Mouse (Mus musculus) intestine, embryonic 16.5 days (tissue): ENCODE data around the gene Dgki. TPM values are rescaled to one million over a fixed set of nuclear protein-coding genes. Genes with fewer than 3 reads are reported as not detected.

Source experiments
- ATAC-seq: fragments of 200-750 bp; cut with Nextera tagmentation; 2 replicates; pipeline ENCODE4 v1.8.0; 2017; ENCODE audit warnings: moderate TSS enrichment, moderate library complexity
- H3K27ac ChIP-seq: fragments of 300-500 bp; sonication (generic); 2 replicates; pipeline ENCODE4 v1.5.1; 2014; ENCODE audit warnings: mild to moderate bottlenecking, low read length
- H3K27me3 ChIP-seq: fragments of 300-500 bp; sonication (generic); replicated peaks from 2 replicates; pipeline ENCODE4 v1.6.1; 2014; ENCODE audit warnings: low read length, control low read depth, mixed read lengths; ENCODE audit not compliant: control insufficient read depth, insufficient read depth
- H3K36me3 ChIP-seq: fragments of 300-500 bp; sonication (generic); 2 replicates; pipeline ENCODE4 v1.6.1; 2014; ENCODE audit warnings: low read length, control low read depth; ENCODE audit not compliant: control insufficient read depth, insufficient read depth
- H3K4me1 ChIP-seq: fragments of 300-500 bp; sonication (generic); 2 replicates; pipeline ENCODE4 v1.6.1; 2014; ENCODE audit warnings: low read length, control low read depth, mixed read lengths; ENCODE audit not compliant: control insufficient read depth, insufficient read depth
- H3K4me2 ChIP-seq: fragments of 300-500 bp; sonication (generic); 2 replicates; pipeline ENCODE4 v1.6.1; 2014; ENCODE audit warnings: low read depth, low read length, control low read depth
- H3K4me3 ChIP-seq: fragments of 300-500 bp; sonication (generic); 2 replicates; pipeline ENCODE4 v1.5.1; 2014; ENCODE audit warnings: mild to moderate bottlenecking, low read length
- H3K9ac ChIP-seq: fragments of 300-500 bp; sonication (generic); 2 replicates; pipeline ENCODE4 v1.6.1; 2014; ENCODE audit warnings: low read depth, low read length
- H3K9me3 ChIP-seq: fragments of 300-500 bp; sonication (generic); 2 replicates; pipeline ENCODE4 v1.6.1; 2016; ENCODE audit warnings: low read length, control low read depth; ENCODE audit not compliant: control insufficient read depth
- WGBS: fragments of 180-500 bp; shearing (Covaris S2); extraction: QIAGEN DNeasy Blood & Tissue Kit; methylation state at CpG from one replicate; pipeline ENCODE4 v1.1.7; 2014; 5-methylcytosine and 5-hydroxymethylcytosine counted together
- polyA plus RNA-seq: library from polyadenylated mRNA; unstranded; fragments of >200 nt; fragmentation: Nextera tagmentation; extraction: Ambion mirVana; gene quantifications from 2 replicates; pipeline ENCODE4 v1.2.1, GENCODE M21; 2015

Gene Dgki
- polyA plus RNA-seq, 1 experiment from 2014 or later, result 0.38 TPM

DNA sequence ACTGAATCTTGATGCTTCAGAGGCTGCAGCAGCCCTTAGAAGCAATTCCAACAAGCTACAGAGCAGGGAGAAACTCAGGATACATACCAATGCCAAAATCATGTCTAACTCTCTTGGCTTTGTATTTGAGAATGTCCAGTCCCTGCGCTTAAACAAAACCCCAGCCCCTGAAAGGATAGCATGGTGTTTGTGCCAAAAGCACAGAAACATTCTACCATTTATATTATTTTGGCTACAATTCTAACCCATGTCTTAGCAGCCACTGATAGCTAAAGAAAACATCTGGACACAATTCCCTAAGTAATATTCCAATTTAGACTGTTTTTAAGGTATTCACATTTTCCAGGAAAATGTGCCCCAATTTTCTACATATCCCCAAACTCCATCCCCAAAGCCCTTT, 269.0 kb downstream of the Dgki start:
- Histone ChIP-seq H3K4me2 (no peak overlapping the region), H3K27ac (peak overlapping the region; percentile 46; the same call in 1 of the 2 replicates), H3K4me1 (no peaks in the 10 kb centered on the region), H3K9ac (no peak overlapping the region), H3K27me3 (no peaks in the 10 kb centered on the region), H3K4me3 (no peak overlapping the region), H3K9me3 (no peaks in the 10 kb centered on the region), H3K36me3 (no peaks in the 10 kb centered on the region)
- 64% methylated on average over 1 of the region's 1 CpGs for WGBS
- ATAC-seq, result peak; percentile 68; the same call in 1 of the 2 replicates

DNA sequence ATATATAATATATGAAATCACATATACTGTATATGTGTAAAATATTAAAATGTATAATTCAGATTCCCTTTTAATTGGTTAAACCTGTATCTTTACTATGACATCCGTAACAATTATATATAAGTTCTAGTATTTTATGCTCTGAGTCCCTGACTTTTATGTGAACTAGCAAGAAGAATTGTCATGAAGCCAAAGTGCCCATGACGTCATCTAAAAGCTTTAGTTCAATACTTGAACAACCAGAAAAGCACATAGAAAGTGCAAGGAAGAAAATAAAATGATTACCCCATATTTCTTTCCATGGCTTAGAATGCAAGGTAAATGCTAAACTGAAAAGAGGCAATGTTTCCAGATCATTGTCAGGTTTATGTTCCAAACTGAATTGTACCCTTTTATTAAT, 269.6 kb downstream of the Dgki start:
- WGBS, result 70% methylated on average over 2 of the region's 2 CpGs
- no peak for ATAC-seq
- no peaks in the 10 kb centered on the region for H3K9me3 ChIP-seq
- H3K4me2 ChIP-seq, result no peak overlapping the region
- H3K27ac ChIP-seq, result no peak overlapping the region
- no peak overlapping the region for H3K4me3 ChIP-seq
- H3K4me1 ChIP-seq, result no peaks in the 10 kb centered on the region
- no peak overlapping the region for H3K9ac ChIP-seq
- H3K27me3 ChIP-seq, result no peaks in the 10 kb centered on the region
- H3K36me3 ChIP-seq, result no peaks in the 10 kb centered on the region

DNA sequence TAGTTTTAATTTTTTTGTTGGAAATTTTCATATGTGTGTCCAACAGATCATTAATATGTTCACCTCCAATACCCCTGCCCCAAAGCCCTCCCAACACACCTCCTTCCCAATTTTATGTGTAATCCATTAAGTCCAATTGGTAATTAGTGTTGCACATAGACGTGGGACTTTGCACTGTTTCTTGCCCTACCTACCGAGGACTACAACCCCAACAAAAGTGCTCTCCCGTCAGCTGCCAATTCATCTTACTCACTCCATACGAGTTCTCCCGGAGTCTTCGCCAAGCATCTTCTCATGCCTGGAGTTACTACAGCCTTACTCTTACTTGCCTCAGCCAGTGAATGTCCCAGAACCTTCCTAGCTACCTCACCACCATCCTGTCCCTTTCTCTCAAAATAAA, 271.1 kb downstream of the Dgki start:
- no peak overlapping the region for H3K9ac ChIP-seq
- H3K27me3 ChIP-seq, result no peaks in the 10 kb centered on the region
- WGBS, result 82% methylated on average over 6 of the region's 6 CpGs
- H3K4me1 ChIP-seq, result no peaks in the 10 kb centered on the region
- ATAC-seq, result no peak
- no peak overlapping the region for H3K4me2 ChIP-seq
- H3K36me3 ChIP-seq, result no peaks in the 10 kb centered on the region
- H3K4me3 ChIP-seq, result no peak overlapping the region
- H3K27ac ChIP-seq, result no peak overlapping the region
- no peaks in the 10 kb centered on the region for H3K9me3 ChIP-seq

DNA sequence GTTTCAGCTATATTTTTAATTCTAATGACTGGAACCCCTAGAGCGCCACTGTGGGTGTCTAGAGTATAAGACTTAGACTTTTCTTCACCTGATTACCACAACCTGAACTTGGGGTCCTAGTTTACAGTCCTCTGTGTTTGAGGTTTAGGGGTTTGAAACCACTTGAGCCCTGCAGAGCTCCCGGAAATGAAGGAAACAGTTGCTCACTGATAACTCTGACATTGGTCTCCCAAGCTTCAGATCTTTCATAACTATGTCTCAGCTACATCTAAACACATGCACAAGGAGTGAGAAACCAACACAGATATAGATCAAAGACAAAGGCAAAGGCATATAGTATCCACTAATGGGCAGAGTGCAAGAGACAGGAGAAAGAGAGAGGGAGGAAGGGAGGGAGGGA, 271.7 kb downstream of the Dgki start:
- ATAC-seq, result no peak
- H3K27ac ChIP-seq, result no peak overlapping the region
- H3K36me3 ChIP-seq, result no peaks in the 10 kb centered on the region
- no peaks in the 10 kb centered on the region for H3K27me3 ChIP-seq
- H3K9ac ChIP-seq, result no peak overlapping the region
- H3K4me1 ChIP-seq, result no peaks in the 10 kb centered on the region
- 97% methylated on average over 2 of the region's 2 CpGs for WGBS
- no peak overlapping the region for H3K4me2 ChIP-seq
- H3K4me3 ChIP-seq, result no peak overlapping the region
- no peaks in the 10 kb centered on the region for H3K9me3 ChIP-seq

DNA sequence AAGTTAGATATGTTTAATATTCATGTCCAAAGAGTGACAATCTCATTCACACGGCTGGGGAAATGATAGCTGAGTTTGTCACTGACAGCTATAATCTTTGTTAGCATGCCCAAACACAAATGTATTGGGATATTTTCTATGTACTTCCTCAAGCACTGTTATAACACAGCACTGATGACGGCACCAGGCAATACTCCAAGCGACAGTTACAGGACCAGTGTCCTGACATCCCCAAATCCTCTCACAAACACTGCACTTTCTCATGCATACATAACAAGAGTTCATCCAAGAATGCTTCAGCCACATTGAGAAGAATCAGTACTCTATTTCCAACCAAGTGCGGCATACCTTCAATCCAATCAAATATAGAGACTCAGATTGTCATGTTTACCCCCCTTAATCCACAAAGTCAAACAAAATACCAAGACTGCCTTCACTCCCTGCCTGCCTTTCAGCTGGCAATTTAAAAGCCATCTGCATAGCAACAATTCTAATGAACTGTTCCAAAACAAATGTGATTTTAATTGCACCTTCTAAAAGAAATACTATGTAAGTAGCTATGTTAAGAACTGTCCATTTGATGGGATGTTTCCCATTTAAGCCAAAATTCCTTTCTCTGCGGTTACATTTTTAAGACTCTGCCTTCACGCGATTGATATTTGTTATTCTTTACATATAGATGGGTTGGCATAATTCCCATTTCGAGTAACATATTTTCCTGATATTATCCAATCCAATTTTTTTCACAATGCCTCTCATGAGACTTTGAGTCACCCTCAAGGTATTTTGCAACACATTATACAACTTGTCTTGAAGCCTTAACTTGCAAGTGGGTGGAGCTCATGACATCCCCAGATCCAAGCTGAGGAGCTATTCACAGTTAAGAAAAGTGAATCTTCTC, 273.4 kb downstream of the Dgki start:
- H3K27me3 ChIP-seq, result no peaks in the 10 kb centered on the region
- H3K9ac ChIP-seq, result no peak overlapping the region
- H3K27ac ChIP-seq, result peak overlapping the region; percentile 70
- H3K4me1 ChIP-seq, result no peaks in the 10 kb centered on the region
- 0 out of 2 replicates have a peak, but pooled peaks have one; percentile 23 for ATAC-seq
- no peak overlapping the region for H3K4me2 ChIP-seq
- no peak overlapping the region for H3K4me3 ChIP-seq
- no peaks in the 10 kb centered on the region for H3K9me3 ChIP-seq
- WGBS, result 53% methylated on average over 8 of the region's 8 CpGs
- H3K36me3 ChIP-seq, result no peaks in the 10 kb centered on the region

DNA sequence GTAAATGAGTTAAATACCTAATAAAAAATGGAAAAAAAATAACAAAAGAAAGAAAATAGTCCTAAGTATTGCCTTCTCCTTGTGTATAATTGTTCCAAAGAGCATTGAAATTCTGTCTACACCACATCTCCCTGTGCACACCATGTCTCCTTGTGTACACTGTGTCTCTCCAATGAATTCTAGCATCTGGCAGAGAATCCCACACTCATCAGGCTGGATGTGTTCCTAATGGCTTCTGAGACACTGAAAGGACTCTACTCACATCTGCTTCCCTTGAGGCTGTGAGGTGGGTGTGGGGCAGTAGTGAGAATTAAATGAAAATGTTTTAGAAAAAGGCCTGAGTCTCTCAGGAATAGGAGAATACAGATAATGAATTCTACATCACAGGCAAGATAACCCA, 283.9 kb downstream of the Dgki start:
- no peak overlapping the region for H3K4me3 ChIP-seq
- no peak for ATAC-seq
- H3K4me1 ChIP-seq, result 0 out of 2 replicates have a peak, but pooled peaks cover 2% of the 10 kb centered on the region

DNA sequence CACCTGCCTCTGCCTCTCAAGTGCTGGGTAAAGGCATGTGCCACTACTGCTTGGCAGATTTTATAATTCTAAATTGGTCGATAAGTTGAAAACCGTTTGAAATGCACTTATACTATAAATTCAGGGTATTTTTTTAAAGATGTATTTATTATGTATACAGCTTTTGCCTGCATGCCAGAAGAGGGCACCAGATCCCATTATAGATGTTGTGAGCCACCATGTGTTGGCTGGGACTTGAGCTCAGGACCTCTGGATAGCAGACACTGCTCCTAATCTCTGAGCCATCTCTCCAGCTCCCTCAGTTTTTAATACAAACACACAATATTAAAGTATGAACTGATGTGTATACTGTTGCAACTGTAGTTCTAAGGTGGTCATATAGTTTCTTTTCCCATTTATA, 288.4 kb downstream of the Dgki start:
- no peak overlapping the region for H3K4me3 ChIP-seq
- no peaks in the 10 kb centered on the region for H3K27me3 ChIP-seq
- WGBS, result 80% methylated on average over 2 of the region's 2 CpGs
- H3K4me1 ChIP-seq, result 0 out of 2 replicates have a peak, but pooled peaks cover 2% of the 10 kb centered on the region
- H3K27ac ChIP-seq, result no peak overlapping the region
- no peak overlapping the region for H3K9ac ChIP-seq
- no peaks in the 10 kb centered on the region for H3K36me3 ChIP-seq
- H3K9me3 ChIP-seq, result no peaks in the 10 kb centered on the region
- no peak overlapping the region for H3K4me2 ChIP-seq
- ATAC-seq, result no peak

More for the DNA sequence above, 283.9 kb downstream of the Dgki start:
- H3K27me3 ChIP-seq, result no peaks in the 10 kb centered on the region
- H3K4me2 ChIP-seq, result no peak overlapping the region
- H3K9me3 ChIP-seq, result no peaks in the 10 kb centered on the region
- no peak overlapping the region for H3K9ac ChIP-seq
- 0 out of 2 replicates have a peak overlapping the region, but pooled peaks have one; percentile 15 for H3K27ac ChIP-seq
- H3K36me3 ChIP-seq, result no peaks in the 10 kb centered on the region

DNA sequence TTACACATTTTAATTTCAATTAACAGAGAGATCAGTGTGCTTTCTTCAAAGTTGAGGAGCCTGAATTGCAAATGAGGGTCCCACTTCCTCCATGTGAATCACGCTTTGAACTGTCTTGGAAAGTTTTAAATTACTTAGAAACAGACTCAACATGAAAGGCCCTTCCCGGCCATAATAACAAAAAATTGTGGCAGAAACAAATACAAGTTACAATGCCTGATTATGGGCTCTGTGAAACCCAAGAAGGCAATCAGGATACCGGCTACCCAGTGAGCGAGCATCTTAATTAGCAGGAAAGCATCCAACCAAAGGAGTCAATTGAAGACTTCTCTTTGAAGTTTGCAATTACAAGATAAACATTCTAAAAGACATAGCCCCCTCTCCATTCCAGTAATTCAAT, 292.4 kb downstream of the Dgki start:
- Histone ChIP-seq H3K4me2 (no peak overlapping the region), H3K9me3 (no peaks in the 10 kb centered on the region), H3K27me3 (no peaks in the 10 kb centered on the region), H3K9ac (no peak overlapping the region), H3K27ac (no peak overlapping the region), H3K4me3 (no peak overlapping the region), H3K36me3 (no peaks in the 10 kb centered on the region), H3K4me1 (no peaks in the 10 kb centered on the region)
- ATAC-seq, result no peak
- WGBS, result 51% methylated on average over 4 of the region's 4 CpGs

DNA sequence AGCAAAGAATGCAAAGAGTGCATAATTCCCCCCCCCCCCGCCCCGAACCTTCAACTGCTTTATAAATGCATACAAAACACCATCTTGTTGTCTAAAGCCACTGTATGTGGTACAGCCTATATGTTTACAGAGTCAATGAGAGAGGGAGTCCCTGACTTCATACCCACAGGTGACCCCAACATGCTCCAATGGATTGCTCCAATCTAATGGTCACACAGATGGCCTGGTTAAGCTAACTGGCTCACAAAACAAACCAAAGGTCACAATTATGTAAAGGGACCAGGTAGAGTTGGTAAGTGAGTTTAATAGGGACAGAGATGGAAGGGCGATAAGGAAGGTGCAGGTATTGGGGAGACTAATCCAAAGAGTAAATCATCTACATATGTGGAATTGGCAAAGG, 295.1 kb downstream of the Dgki start:
- WGBS, result 93% methylated on average over 3 of the region's 3 CpGs
- Histone ChIP-seq H3K9me3 (no peaks in the 10 kb centered on the region), H3K27ac (no peak overlapping the region), H3K4me2 (no peak overlapping the region), H3K4me1 (no peaks in the 10 kb centered on the region), H3K4me3 (no peak overlapping the region), H3K36me3 (no peaks in the 10 kb centered on the region), H3K27me3 (no peaks in the 10 kb centered on the region), H3K9ac (no peak overlapping the region)
- no peak for ATAC-seq
